Mouse (Mus musculus): ENCODE data around the gene Ace. TPM values are rescaled to one million over a fixed set of nuclear protein-coding genes. Genes with fewer than 3 reads are reported as not detected.

Ace gene
- total and polyA plus RNA-seq, 2 experiments from 2014 or later, result 11.1 to 35.9 TPM

- Histone ChIP-seq H3K4me2 (ENCODE audit: low read depth, low read length) (no peak overlapping the region), H3K4me1 (ENCODE audit: insufficient read depth, low read length) (peaks cover 7% of the 10 kb centered on the region), H3K36me3 (ENCODE audit: insufficient read depth, low read length) (no peaks in the 10 kb centered on the region), H3K9me3 (ENCODE audit: low read length) (no peaks in the 10 kb centered on the region), H3K4me3 (ENCODE audit: low read length) (no peak overlapping the region), H3K27me3 (ENCODE audit: insufficient read depth, low read length) (no peaks in the 10 kb centered on the region), H3K27ac (no peak overlapping the region), H3K9ac (replicated peaks; ENCODE audit: low read length) (no peak overlapping the region)
- no peak for TF ChIP-seq CTCF (IDR thresholded peaks at IDR 0.05; ENCODE audit: low read depth)
- ATAC-seq, result no peak
- 89% methylated on average over 9 of the region's 9 CpGs for WGBS
- no peak for DNase-seq (ENCODE audit: low spot score)
These were observed 67.2 kb downstream of the Ace start for GRCm38 (mm10) chr11:106034986-106035385.

GRCm38 (mm10) chr11:106036548-106037417 is 69.0 kb downstream of the Ace start, which contains the start of gene Dcaf7:
Dcaf7 (plus strand) TSS chr11:106036872.
- peak within 1 kb of the TSS; percentile 72 for H3K4me3 ChIP-seq (ENCODE audit: low read length)
- peak; percentile 97 for ATAC-seq
- no peaks in the 10 kb centered on the region for H3K36me3 ChIP-seq (ENCODE audit: insufficient read depth, low read length)
- peak within 1 kb of the TSS; percentile 95 for H3K27ac ChIP-seq
- peak; percentile 98 for DNase-seq (ENCODE audit: low spot score)
- H3K27me3 ChIP-seq (ENCODE audit: insufficient read depth, low read length), result no peaks in the 10 kb centered on the region
- WGBS, result under 1% methylated on average over 66 of the region's 66 CpGs
- no peaks in the 10 kb centered on the region for H3K9me3 ChIP-seq (ENCODE audit: low read length)
- no peak; the same call in 1 of the 2 replicates for TF ChIP-seq CTCF (IDR thresholded peaks at IDR 0.05; ENCODE audit: low read depth)
- peak within 1 kb of the TSS; percentile 67 for H3K4me2 ChIP-seq (ENCODE audit: low read depth, low read length)
- peak within 1 kb of the TSS; percentile 78 for H3K9ac ChIP-seq (replicated peaks; ENCODE audit: low read length)
- H3K4me1 ChIP-seq (ENCODE audit: insufficient read depth, low read length), result peaks cover 7% of the 10 kb centered on the region

GRCm38 (mm10) chr11:106037418-106037751 is 69.6 kb downstream of the Ace start:
- peak; percentile 80 for ATAC-seq
- WGBS, result 0% methylated on average over 13 of the region's 13 CpGs

More at GRCm38 (mm10) chr11:106037418-106037751, 69.6 kb downstream of the Ace start:
- no peaks in the 10 kb centered on the region for H3K9me3 ChIP-seq (ENCODE audit: low read length)
- peak overlapping the region; percentile 67 for H3K4me2 ChIP-seq (ENCODE audit: low read depth, low read length)
- no peaks in the 10 kb centered on the region for H3K27me3 ChIP-seq (ENCODE audit: insufficient read depth, low read length)
- H3K9ac ChIP-seq (replicated peaks; ENCODE audit: low read length), result peak overlapping the region; percentile 78
- H3K27ac ChIP-seq, result peak overlapping the region; percentile 95
- peaks cover 7% of the 10 kb centered on the region for H3K4me1 ChIP-seq (ENCODE audit: insufficient read depth, low read length)
- peak overlapping the region; percentile 72 for H3K4me3 ChIP-seq (ENCODE audit: low read length)
- no peaks in the 10 kb centered on the region for H3K36me3 ChIP-seq (ENCODE audit: insufficient read depth, low read length)
- DNase-seq (ENCODE audit: low spot score), result peak; percentile 95
- peak; percentile 26 for TF ChIP-seq CTCF (IDR thresholded peaks at IDR 0.05; ENCODE audit: low read depth)

Other genes with a start within 250 kb of the Ace start
- 45.9 and 52.9 TPM in 2 replicates for gene Cyb561, start 14.6 kb upstream of the Ace start, total RNA-seq (2014; rRNA removed)
- 55.9 and 57.8 TPM in 2 replicates for gene Cyb561, start 14.6 kb upstream of the Ace start, polyA plus RNA-seq (2015; fragmentation: Nextera tagmentation; extraction: Ambion mirVana)
- not detected in 2 replicates for gene Ace3, start 26.7 kb downstream of the Ace start, total RNA-seq (2014; rRNA removed)
- not detected in 2 replicates for gene Ace3, start 26.7 kb downstream of the Ace start, polyA plus RNA-seq (2015; fragmentation: Nextera tagmentation; extraction: Ambion mirVana)
- gene Kcnh6, start 40.2 kb downstream of the Ace start, total RNA-seq (2014; rRNA removed), result 4.3 and 7.9 TPM in 2 replicates
- 2.4 and 3.0 TPM in 2 replicates for gene Kcnh6, start 40.2 kb downstream of the Ace start, polyA plus RNA-seq (2015; fragmentation: Nextera tagmentation; extraction: Ambion mirVana)
- gene Dcaf7, start 68.9 kb downstream of the Ace start, total RNA-seq (2014; rRNA removed), result 265 and 283 TPM in 2 replicates
- gene Dcaf7, start 68.9 kb downstream of the Ace start, polyA plus RNA-seq (2015; fragmentation: Nextera tagmentation; extraction: Ambion mirVana), result 127 and 137 TPM in 2 replicates
- 19.4 and 28.9 TPM in 2 replicates for gene Taco1, start 98.1 kb downstream of the Ace start, total RNA-seq (2014; rRNA removed)
- gene Taco1, start 98.1 kb downstream of the Ace start, polyA plus RNA-seq (2015; fragmentation: Nextera tagmentation; extraction: Ambion mirVana), result 6.1 and 6.4 TPM in 2 replicates
- 26.7 and 38.0 TPM in 2 replicates for gene Map3k3, start 116.7 kb downstream of the Ace start, total RNA-seq (2014; rRNA removed)
- gene Map3k3, start 116.7 kb downstream of the Ace start, polyA plus RNA-seq (2015; fragmentation: Nextera tagmentation; extraction: Ambion mirVana), result 8.9 and 9.1 TPM in 2 replicates
- gene Gm10840, start 192.9 kb downstream of the Ace start, total RNA-seq (2014; rRNA removed), result not detected in 2 replicates
- not detected in 2 replicates for gene Gm10840, start 192.9 kb downstream of the Ace start, polyA plus RNA-seq (2015; fragmentation: Nextera tagmentation; extraction: Ambion mirVana)
- 72.2 and 80.6 TPM in 2 replicates for gene Limd2, start 192.9 kb downstream of the Ace start, total RNA-seq (2014; rRNA removed)
- gene Limd2, start 192.9 kb downstream of the Ace start, polyA plus RNA-seq (2015; fragmentation: Nextera tagmentation; extraction: Ambion mirVana), result 120 and 124 TPM in 2 replicates
- gene Strada, start 234.2 kb downstream of the Ace start, total RNA-seq (2014; rRNA removed), result 34.1 and 39.2 TPM in 2 replicates
- gene Strada, start 234.2 kb downstream of the Ace start, polyA plus RNA-seq (2015; fragmentation: Nextera tagmentation; extraction: Ambion mirVana), result 23.6 and 25.0 TPM in 2 replicates
- gene Ccdc47, start 248.4 kb downstream of the Ace start, total RNA-seq (2014; rRNA removed), result 15.2 and 16.9 TPM in 2 replicates
- 85.2 TPM in 2 replicates for gene Ccdc47, start 248.4 kb downstream of the Ace start, polyA plus RNA-seq (2015; fragmentation: Nextera tagmentation; extraction: Ambion mirVana)
- gene Ddx42, start 249.0 kb downstream of the Ace start, total RNA-seq (2014; rRNA removed), result 34.1 and 38.1 TPM in 2 replicates
- gene Ddx42, start 249.0 kb downstream of the Ace start, polyA plus RNA-seq (2015; fragmentation: Nextera tagmentation; extraction: Ambion mirVana), result 61.9 and 62.0 TPM in 2 replicates

All from hindbrain, postnatal 0 days (tissue).